Mouse (Mus musculus) MEL (cell line): ENCODE results near the gene Loxl3. TPM values are rescaled to one million over a fixed set of nuclear protein-coding genes. Genes with fewer than 3 reads are reported as not detected.

Source experiments
- DNase-seq: peaks from one replicate; pipeline ENCODE4 v3.0.0; 2011; ENCODE audit warnings: low read depth, low spot score
- H3K27ac ChIP-seq: 2 replicates; pipeline ENCODE4 v1.5.1; 2012; ENCODE audit warnings: low read depth, mild to moderate bottlenecking, control low read depth, low read length, moderate library complexity; ENCODE audit not compliant: control insufficient read depth
- H3K27me3 ChIP-seq, 2 experiments: fragments of 150-350 bp in 1 of 2; sonication (generic) in 1 of 2; 2 replicates each; pipeline ENCODE4 v1.6.1; 2012; ENCODE audit warnings: low read length in 2 of 2, mild to moderate bottlenecking in 2 of 2, improper control_type of control experiment in 1 of 2, moderate library complexity in 1 of 2; ENCODE audit not compliant: insufficient read depth in 2 of 2, control insufficient read depth in 1 of 2
- H3K36me3 ChIP-seq, 2 experiments: 2 replicates each; pipeline ENCODE4 v1.6.1; 2012 to 2014; ENCODE audit warnings: low read length in 2 of 2, improper control_type of control experiment in 1 of 2, inconsistent platforms in 1 of 2, mild to moderate bottlenecking in 1 of 2; ENCODE audit not compliant: insufficient read depth in 2 of 2, control insufficient read depth in 1 of 2
- H3K4me1 ChIP-seq, 2 experiments: fragments of 150-350 bp in 1 of 2; sonication (generic) in 1 of 2; 2 replicates each; pipeline ENCODE4 v1.6.1; 2012; ENCODE audit warnings: low read length in 2 of 2, improper control_type of control experiment in 1 of 2, mild to moderate bottlenecking in 1 of 2; ENCODE audit not compliant: insufficient read depth in 2 of 2, control insufficient read depth in 1 of 2
- H3K4me3 ChIP-seq, 2 experiments: fragments of 150-350 bp in 1 of 2; sonication (generic) in 1 of 2; 2 replicates each; pipeline ENCODE4 v1.5.1; 2012; ENCODE audit warnings: low read depth in 2 of 2, low read length in 2 of 2, mild to moderate bottlenecking in 2 of 2, moderate library complexity in 2 of 2, control low read depth in 1 of 2, improper control_type of control experiment in 1 of 2; ENCODE audit not compliant: control insufficient read depth in 1 of 2, insufficient read depth in 1 of 2
- H3K79me2 ChIP-seq: 2 replicates; pipeline ENCODE4 v1.6.1; 2012; ENCODE audit warnings: mild to moderate bottlenecking, low read length, moderate library complexity; ENCODE audit not compliant: control insufficient read depth, poor library complexity, insufficient read depth
- H3K9ac ChIP-seq: 2 replicates; pipeline ENCODE4 v1.6.1; 2012; ENCODE audit warnings: low read depth, mild to moderate bottlenecking, control low read depth, low read length, moderate library complexity; ENCODE audit not compliant: control insufficient read depth, poor library complexity, severe bottlenecking
- H3K9me3 ChIP-seq: fragments of 150-350 bp; sonication (generic); replicated peaks from 2 replicates; pipeline ENCODE4 v1.6.1; 2012; ENCODE audit warnings: mild to moderate bottlenecking, low read length, improper control_type of control experiment, moderate library complexity; ENCODE audit not compliant: insufficient read depth
- BHLHE40 ChIP-seq: IDR thresholded peaks from 2 replicates; pipeline ENCODE4 v1.6.1; 2012; ENCODE audit warnings: low read depth, mild to moderate bottlenecking, inconsistent platforms, low read length, improper control_type of control experiment, borderline replicate concordance
- CHD1 ChIP-seq: IDR thresholded peaks from 2 replicates; pipeline ENCODE4 v1.6.1; 2012; ENCODE audit warnings: low read depth, mild to moderate bottlenecking, inconsistent platforms, low read length, improper control_type of control experiment
- CTCF ChIP-seq, 3 experiments: IDR thresholded peaks in 2 of 3; conservative IDR thresholded peaks in 1 of 3; 2 replicates each; pipeline ENCODE4 v1.5.1; 2011 to 2012; ENCODE audit warnings: low read length in 3 of 3, low read depth in 2 of 3, mild to moderate bottlenecking in 2 of 3, improper control_type of control experiment in 1 of 3, inconsistent platforms in 1 of 3, mixed read lengths in 1 of 3, moderate library complexity in 1 of 3; ENCODE audit not compliant: control insufficient read depth in 1 of 3, insufficient read depth in 1 of 3, poor library complexity in 1 of 3, severe bottlenecking in 1 of 3
- E2F4 ChIP-seq: IDR thresholded peaks from 2 replicates; pipeline ENCODE4 v1.6.1; 2011; ENCODE audit warnings: low read depth, low read length, improper control_type of control experiment, borderline replicate concordance
- EP300 ChIP-seq, 2 experiments: IDR thresholded peaks; 2 replicates each; pipeline ENCODE4 v1.6.1; 2011; ENCODE audit warnings: improper control_type of control experiment in 2 of 2, low read length in 2 of 2, low read depth in 1 of 2, mild to moderate bottlenecking in 1 of 2
- ETS1 ChIP-seq: IDR thresholded peaks from 2 replicates; pipeline ENCODE4 v1.6.1; 2012; ENCODE audit warnings: low read depth, mild to moderate bottlenecking, inconsistent platforms, low read length, improper control_type of control experiment, moderate library complexity
- HCFC1 ChIP-seq: IDR thresholded peaks from 2 replicates; pipeline ENCODE4 v1.6.1; 2012; ENCODE audit warnings: low read depth, mild to moderate bottlenecking, inconsistent platforms, low read length, improper control_type of control experiment, moderate library complexity
- MAFK ChIP-seq: IDR thresholded peaks from 2 replicates; pipeline ENCODE4 v1.6.1; 2011; ENCODE audit warnings: low read depth, mild to moderate bottlenecking, low read length, improper control_type of control experiment, borderline replicate concordance
- MAX ChIP-seq: IDR thresholded peaks from 2 replicates; pipeline ENCODE4 v1.6.1; 2011; ENCODE audit warnings: low read length, improper control_type of control experiment
- MAZ ChIP-seq: IDR thresholded peaks from 2 replicates; pipeline ENCODE4 v1.6.1; 2012; ENCODE audit warnings: low read depth, mild to moderate bottlenecking, inconsistent platforms, low read length, improper control_type of control experiment
- MEF2A ChIP-seq: IDR thresholded peaks from 2 replicates; pipeline ENCODE4 v1.6.1; 2014; ENCODE audit warnings: low read depth, mild to moderate bottlenecking, inconsistent platforms, low read length, improper control_type of control experiment; ENCODE audit not compliant: poor library complexity, insufficient replicate concordance, severe bottlenecking; ENCODE audit errors: extremely low read depth
- MYB ChIP-seq: IDR thresholded peaks from 2 replicates; pipeline ENCODE4 v1.6.1; 2011; ENCODE audit warnings: mild to moderate bottlenecking, low read depth, low read length, improper control_type of control experiment
- MYC ChIP-seq: IDR thresholded peaks from 2 replicates; pipeline ENCODE4 v1.6.1; 2011; ENCODE audit warnings: low read depth, mild to moderate bottlenecking, low read length, improper control_type of control experiment, moderate library complexity
- NELFE ChIP-seq: IDR thresholded peaks from 2 replicates; pipeline ENCODE4 v1.6.1; 2011; ENCODE audit warnings: low read depth, low read length, improper control_type of control experiment
- NRF1 ChIP-seq: IDR thresholded peaks from 2 replicates; pipeline ENCODE4 v1.6.1; 2014; ENCODE audit warnings: low read depth, mild to moderate bottlenecking, inconsistent platforms, low read length, improper control_type of control experiment, moderate library complexity; ENCODE audit not compliant: poor library complexity, insufficient read depth, severe bottlenecking
- RCOR1 ChIP-seq: IDR thresholded peaks from 2 replicates; pipeline ENCODE4 v1.6.1; 2012; ENCODE audit warnings: low read depth, mild to moderate bottlenecking, inconsistent platforms, low read length, improper control_type of control experiment
- SIN3A ChIP-seq: IDR thresholded peaks from 2 replicates; pipeline ENCODE4 v1.6.1; 2012; ENCODE audit warnings: low read length, improper control_type of control experiment, inconsistent platforms
- SMC3 ChIP-seq: IDR thresholded peaks from 2 replicates; pipeline ENCODE4 v1.6.1; 2011; ENCODE audit warnings: low read depth, low read length, improper control_type of control experiment
- TCF12 ChIP-seq: IDR thresholded peaks from 2 replicates; pipeline ENCODE4 v1.6.1; 2014; ENCODE audit warnings: low read depth, mild to moderate bottlenecking, inconsistent platforms, low read length, improper control_type of control experiment, moderate library complexity
- UBTF ChIP-seq: IDR thresholded peaks from 2 replicates; pipeline ENCODE4 v1.6.1; 2012; ENCODE audit warnings: low read depth, mild to moderate bottlenecking, inconsistent platforms, low read length, improper control_type of control experiment, moderate library complexity, borderline replicate concordance; ENCODE audit not compliant: insufficient read depth
- ZC3H11A ChIP-seq: IDR thresholded peaks from 2 replicates; pipeline ENCODE4 v1.6.1; 2012; ENCODE audit warnings: low read depth, mild to moderate bottlenecking, inconsistent platforms, low read length, improper control_type of control experiment
- ZMIZ1 ChIP-seq: IDR thresholded peaks from 2 replicates; pipeline ENCODE4 v1.6.1; 2012; ENCODE audit warnings: low read depth, mild to moderate bottlenecking, inconsistent platforms, low read length, improper control_type of control experiment, moderate library complexity
- polyA plus RNA-seq, 2 experiments: library from polyadenylated mRNA; stranded (reverse) in 1 of 2; unstranded in 1 of 2; fragments of >175 nt in 1 of 2; fragments of >200 nt in 1 of 2; gene quantifications; 2 replicates each; pipeline versions ENCODE4 v1.2.1 to v1.2.4; 2012; ENCODE audit warnings: low replicate concordance in 2 of 2, low read depth in 1 of 2; ENCODE audit not compliant: insufficient read length in 2 of 2, insufficient read depth in 1 of 2, missing spikeins in 1 of 2
- total RNA-seq: library from RNA; depleted of rRNA; stranded (reverse); fragments of 300-350 nt; gene quantifications from 2 replicates; pipeline ENCODE4 v1.2.3, GENCODE M21; 2012

Gene Loxl3
- total and polyA plus RNA-seq, 3 experiments: 0.77 to 1.0 TPM; not detected in 1

- TF ChIP-seq MYB (no peak), TCF12 (peak; percentile 86), NRF1 (peak; percentile 56; the same call in 1 of the 2 replicates), MAX (peak; percentile 86), MAFK (no peak), NELFE (peak; percentile 90), ZC3H11A (no peak), CHD1 (0 out of 2 replicates have a peak, but pooled peaks have one; percentile 45), SMC3 (no peak), E2F4 (0 out of 2 replicates have a peak, but pooled peaks have one; percentile 82), MYC (peak; percentile 95), SIN3A (peak; percentile 95), MAZ (peak; percentile 88), HCFC1 (peak; percentile 99), ETS1 (peak; percentile 76), UBTF (no peak), BHLHE40 (no peak), RCOR1 (0 out of 2 replicates have a peak, but pooled peaks have one; percentile 31), EP300 (IDR thresholded peaks at IDR 0.05; ENCODE audit: low read depth in 1 of 2, low read length in 2 of 2) (0 out of 4 replicates have a peak, but pooled peaks of 1 of the 2 experiments have one; percentile 34)
Measured at GRCm38 (mm10) chr6:83054074-83054851, 20.3 kb downstream of the Loxl3 start, which contains the start of gene Aup1 (continued).

GRCm38 (mm10) chr6:83054871-83055431 is 21.0 kb downstream of the Loxl3 start, which contains the start of gene Htra2:
Htra2 (minus strand) TSS chr6:83055273.
- Histone ChIP-seq H3K9me3 (no peaks in the 10 kb centered on the region), H3K79me2 (peaks cover 41% of the 10 kb centered on the region), H3K36me3 (peaks cover 0 to 14% of the 10 kb centered on the region in 2 experiments), H3K4me1 (peaks cover 0 to 18% of the 10 kb centered on the region in 2 experiments; a peak in 3 of 4 replicates), H3K27ac (peak within 1 kb of the TSS; percentile 75), H3K27me3 (no peaks in the 10 kb centered on the region), H3K9ac (peak within 1 kb of the TSS; percentile 97), H3K4me3 (peak within 1 kb of the TSS; percentile 68 to 87)
- TF ChIP-seq CTCF (IDR thresholded peaks at IDR 0.05 in 2 of 3, conservative IDR thresholded peaks at IDR 0.05 in 1 of 3; ENCODE audit: control insufficient read depth in 1 of 3, insufficient read depth in 1 of 3, low read depth in 2 of 3, low read length in 3 of 3, poor library complexity in 1 of 3, severe bottlenecking in 1 of 3) (peak in 2 of 3 experiments; percentile 50 to 72; a peak in 5 of 6 replicates), ZMIZ1 (no peak), SMC3 (peak; percentile 53), MEF2A (no peak)
- DNase-seq: no peak
